Mouse (Mus musculus): ENCODE measurements around the gene Dntt.

Dntt gene

DNA sequence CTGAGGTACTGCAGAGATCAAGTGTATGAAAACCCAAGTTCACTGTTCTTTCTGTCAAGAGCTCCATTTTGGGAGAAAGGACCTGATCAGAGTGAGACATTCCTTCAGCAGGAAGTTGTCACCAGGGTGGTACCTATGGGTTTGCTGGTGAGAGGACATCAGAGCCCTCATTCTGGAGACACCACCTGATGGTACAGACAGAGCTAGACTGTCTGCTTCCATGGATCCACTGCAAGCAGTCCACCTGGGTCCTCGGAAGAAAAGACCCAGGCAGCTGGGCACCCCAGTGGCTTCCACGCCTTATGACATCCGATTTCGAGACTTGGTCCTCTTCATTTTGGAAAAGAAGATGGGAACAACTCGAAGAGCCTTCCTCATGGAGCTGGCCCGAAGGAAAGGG, at the start of gene Dntt:
TSS of gene Dntt (plus strand) at position 57 of the 400 bp plus-strand sequence.
- DNase-seq (ENCODE audit: low spot score in 2 of 2), result no peak

DNA sequence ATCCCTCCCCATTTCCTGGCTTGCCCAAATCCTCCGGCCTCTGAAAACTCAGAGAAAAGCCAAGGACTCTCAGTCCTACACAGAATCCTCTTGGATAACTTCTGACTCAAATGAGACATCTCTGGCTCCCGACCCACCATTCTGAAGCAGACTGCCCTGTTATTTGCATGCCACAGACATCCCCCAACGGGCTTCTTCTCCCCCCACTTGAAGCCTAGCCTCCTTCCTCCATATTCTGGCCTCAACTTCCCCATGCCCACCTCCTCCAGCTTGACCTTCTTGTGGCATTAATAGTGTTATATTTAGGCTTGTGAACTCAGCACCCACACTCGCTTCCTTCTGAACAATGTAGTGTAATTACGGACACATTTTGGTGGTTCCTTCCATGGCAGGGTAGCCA, 48.4 kb upstream of the Dntt start:
- no peak for DNase-seq (ENCODE audit: low spot score in 2 of 2)

- no peak for DNase-seq (ENCODE audit: low spot score in 2 of 2)
These were observed 44.5 kb upstream of the Dntt start for GRCm38 (mm10) chr19:40984536-40984935.

GRCm38 (mm10) chr19:40988856-40989255, 40.2 kb upstream of the Dntt start:
- no peak for DNase-seq (ENCODE audit: low spot score in 2 of 2)

DNA sequence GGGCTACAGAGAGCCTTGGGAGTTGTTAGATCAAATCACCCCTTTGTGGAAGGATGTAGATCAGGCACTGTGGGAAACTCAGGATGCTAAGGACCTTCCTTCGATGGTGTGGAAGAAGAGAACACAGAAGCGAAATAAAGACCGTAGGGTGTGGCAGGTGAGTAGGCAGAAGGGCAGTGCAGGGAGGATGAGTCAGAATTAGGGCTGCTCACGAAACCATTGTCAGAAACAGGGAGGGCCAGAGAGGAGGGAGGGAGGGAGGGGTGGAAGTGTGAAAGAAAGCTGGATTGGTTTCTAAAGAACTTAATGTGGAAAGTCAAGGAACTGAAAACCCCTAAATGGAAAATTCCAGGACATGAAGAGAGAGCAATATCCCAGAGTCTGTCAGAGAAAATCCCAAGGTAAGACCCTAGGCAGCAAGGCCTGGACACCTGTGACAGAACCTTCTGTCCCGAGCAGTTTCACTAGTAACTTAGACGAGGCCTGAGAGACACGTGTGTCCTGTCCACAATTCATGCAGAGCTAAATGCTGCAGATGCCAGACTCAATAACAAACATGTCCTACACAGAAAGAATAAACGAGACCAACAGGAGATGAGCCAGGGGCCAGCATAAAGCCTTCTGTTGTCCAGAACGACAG, 39.0 kb upstream of the Dntt start:
- no peak for DNase-seq (ENCODE audit: low spot score in 2 of 2)

DNA sequence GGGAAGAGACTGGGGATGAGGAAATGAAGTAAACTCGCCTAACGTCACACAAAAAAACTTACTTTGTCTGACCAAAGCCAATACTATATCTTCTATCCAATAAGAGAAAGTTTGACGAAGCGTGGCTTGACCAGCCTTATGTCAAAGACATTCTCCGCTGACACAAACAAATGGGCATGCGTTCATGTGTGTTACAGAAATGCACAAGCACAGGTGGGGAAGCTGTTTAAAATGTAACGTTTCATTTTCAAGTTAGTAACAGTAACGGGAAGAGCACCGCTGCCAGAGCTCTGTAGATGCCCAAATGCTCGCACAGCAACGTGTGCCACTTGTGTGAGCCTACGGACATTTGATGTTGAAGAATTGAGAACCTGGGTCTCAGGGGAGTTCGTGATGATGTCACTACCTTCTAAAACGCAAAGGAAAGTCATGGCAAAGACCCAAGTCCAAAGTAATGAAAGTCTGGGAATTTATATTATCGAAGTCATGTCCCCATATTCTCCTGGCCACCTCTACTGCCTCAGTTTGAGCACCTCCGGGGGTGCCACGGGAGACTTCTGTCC, 38.2 kb upstream of the Dntt start:
- DNase-seq (ENCODE audit: low spot score in 2 of 2), result no peak

GRCm38 (mm10) chr19:40991626-40992025, 37.4 kb upstream of the Dntt start:
- no peak for DNase-seq (ENCODE audit: low spot score in 2 of 2)

DNA sequence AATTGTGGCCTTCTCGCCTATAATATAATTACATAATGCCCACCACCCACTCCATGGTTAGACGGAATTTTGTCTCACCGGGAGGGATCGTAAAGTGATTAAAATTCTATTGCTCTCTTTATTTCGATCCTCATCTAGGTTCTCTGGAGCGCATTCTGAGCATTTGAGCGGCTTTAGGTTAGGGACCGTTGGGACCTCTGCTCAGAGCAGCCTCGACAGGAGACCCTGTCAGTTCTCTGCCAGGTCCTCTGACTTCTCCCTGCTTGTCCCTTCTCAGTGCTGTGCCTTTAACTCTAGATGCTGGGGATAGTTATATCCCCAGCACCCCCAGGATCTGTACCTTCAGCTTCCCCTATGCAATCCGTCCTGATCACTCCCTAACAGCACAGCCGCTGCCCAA, 37.0 kb upstream of the Dntt start:
- DNase-seq (ENCODE audit: low spot score in 2 of 2), result no peak

DNA sequence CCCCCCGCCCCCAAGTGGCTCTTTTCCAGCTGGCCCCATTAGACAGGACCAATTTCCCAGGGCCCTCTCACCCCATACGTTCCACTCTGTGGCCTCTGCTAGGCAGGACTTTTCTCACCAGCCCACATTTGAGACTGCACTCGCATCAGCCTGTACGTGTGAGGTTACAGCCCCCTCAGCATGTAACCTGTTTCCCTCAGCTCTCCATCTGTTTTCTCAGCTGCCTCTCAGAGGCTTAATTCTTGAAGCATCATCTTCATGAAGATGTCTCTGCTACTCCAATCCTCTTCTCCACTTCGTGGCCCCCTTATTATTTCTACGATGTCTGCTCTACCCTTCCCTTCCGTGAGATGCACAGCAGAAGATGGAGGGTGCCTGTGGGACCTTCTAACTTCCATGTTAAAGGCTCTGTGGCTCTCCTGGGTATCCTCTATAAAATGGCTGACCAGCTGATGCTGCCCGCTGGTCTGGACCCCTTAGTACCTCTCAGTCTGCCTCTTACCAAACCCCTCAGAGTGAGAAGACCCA, 36.5 kb upstream of the Dntt start:
- no peak for DNase-seq (ENCODE audit: low spot score in 2 of 2)

- no peak for DNase-seq (ENCODE audit: low spot score in 2 of 2)
These were observed 35.7 kb upstream of the Dntt start for GRCm38 (mm10) chr19:40993356-40993755.

DNA sequence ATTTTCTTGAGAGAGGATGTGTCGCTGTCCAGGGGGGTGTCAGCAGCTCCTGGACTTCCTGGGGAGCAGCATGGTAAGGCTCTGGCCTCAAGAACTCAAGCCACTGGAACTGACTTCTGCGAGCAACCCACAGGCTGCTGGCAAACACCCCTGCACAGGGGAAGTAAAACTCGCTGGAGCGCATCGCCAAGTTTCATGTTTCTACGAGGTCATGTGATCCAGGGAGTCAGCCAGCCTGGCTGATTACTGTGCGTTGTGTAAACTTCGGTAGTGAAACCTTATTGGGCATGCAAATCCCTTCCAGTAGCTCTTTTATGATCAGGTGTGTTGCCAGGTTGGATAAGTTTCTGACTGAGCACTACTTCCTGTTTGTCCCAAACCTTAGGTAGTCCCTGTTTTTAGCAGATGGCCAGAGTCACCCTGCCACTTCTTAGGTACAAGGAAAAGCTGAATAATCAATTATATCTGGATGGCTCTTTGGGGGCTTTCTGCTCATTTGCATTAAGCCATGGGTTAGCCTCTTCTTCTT, 35.0 kb upstream of the Dntt start, which contains the start of gene Blnk:
TSS of gene Blnk (minus strand) at position 479 of the 529 bp plus-strand sequence.
- peak in 1 of 2 experiments; percentile 46 for DNase-seq (ENCODE audit: low spot score in 2 of 2)

- no peak for DNase-seq (ENCODE audit: low spot score in 2 of 2)
These were observed 34.2 kb upstream of the Dntt start for GRCm38 (mm10) chr19:40994911-40995310.

- DNase-seq (ENCODE audit: low spot score in 2 of 2), result no peak
These were observed 33.4 kb upstream of the Dntt start for GRCm38 (mm10) chr19:40995449-40996401.

DNA sequence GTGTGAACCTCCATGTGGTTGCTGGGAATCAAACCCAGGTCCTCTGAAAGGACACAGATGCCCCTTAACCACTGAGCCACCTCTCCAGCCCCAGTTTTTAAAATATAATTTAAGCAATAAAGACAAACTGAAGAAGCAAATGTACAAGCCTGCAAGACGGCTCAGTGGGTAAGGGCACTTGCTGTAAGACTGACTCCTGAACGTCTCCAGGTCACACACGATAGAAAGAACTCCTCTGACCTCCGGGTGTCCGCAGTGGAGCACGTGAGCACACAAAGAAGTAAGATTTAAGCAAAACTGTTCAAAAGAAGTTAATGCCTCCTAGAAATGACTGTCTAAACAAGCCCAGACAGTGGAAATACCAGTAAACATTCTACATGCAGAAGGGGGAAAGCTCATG, 32.4 kb upstream of the Dntt start:
- no peak for DNase-seq (ENCODE audit: low spot score in 2 of 2)

- DNase-seq (ENCODE audit: low spot score in 2 of 2), result no peak
These were observed 30.5 kb upstream of the Dntt start for GRCm38 (mm10) chr19:40998469-40999170.

- no peak for DNase-seq (ENCODE audit: low spot score in 2 of 2)
These were observed 29.5 kb upstream of the Dntt start for GRCm38 (mm10) chr19:40999569-40999968.

- no peak for DNase-seq (ENCODE audit: low spot score in 2 of 2)
These were observed 25.3 kb upstream of the Dntt start for GRCm38 (mm10) chr19:41003694-41004315.

- DNase-seq (ENCODE audit: low spot score in 2 of 2), result no peak
These were observed 22.5 kb upstream of the Dntt start for GRCm38 (mm10) chr19:41006621-41007020.

GRCm38 (mm10) chr19:41007326-41007725, 21.7 kb upstream of the Dntt start:
- DNase-seq (ENCODE audit: low spot score in 2 of 2), result no peak

DNA sequence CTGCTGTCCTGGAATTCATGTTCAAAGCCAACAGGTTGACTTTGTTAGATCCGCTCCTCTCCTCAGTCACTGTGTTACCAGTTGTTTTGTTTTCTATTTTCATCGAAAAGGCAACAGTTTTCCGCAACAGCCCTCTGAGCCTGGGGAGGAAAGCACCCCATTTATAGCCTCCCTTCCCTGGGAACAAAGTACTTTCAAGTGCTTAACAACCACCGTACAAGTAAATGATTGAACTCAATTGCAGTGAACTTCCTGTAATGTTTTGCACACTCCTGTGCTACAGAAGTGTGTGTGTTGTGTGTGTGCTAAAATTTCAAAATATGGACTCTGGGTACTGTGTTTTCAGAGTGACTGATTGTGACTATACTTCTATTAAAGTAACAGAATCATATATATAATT, 21.3 kb upstream of the Dntt start:
- no peak for DNase-seq (ENCODE audit: low spot score in 2 of 2)

Measured in frontal cortex, postnatal 25 days (tissue).